Mouse (Mus musculus) olfactory bulb, adult 2 months (tissue): ENCODE measurements around the gene Slc39a7. TPM values are rescaled to one million over a fixed set of nuclear protein-coding genes. Genes with fewer than 3 reads are reported as not detected.
"Not testable (repeated sequence)": the region's sequence is repeated elsewhere in the genome, so short reads cannot be mapped to it uniquely, and the experiment has no call there.

ENCODE experiments used
- H3K27ac ChIP-seq: fragments of 200-500 bp; 2 replicates; pipeline ENCODE4 v1.5.1; 2012; ENCODE audit warnings: low read depth, low read length; ENCODE audit not compliant: insufficient read depth
- H3K4me1 ChIP-seq: fragments of 200-500 bp; 2 replicates; pipeline ENCODE4 v1.6.1; 2012; ENCODE audit warnings: low read length; ENCODE audit not compliant: control insufficient read depth, insufficient read depth
- H3K4me3 ChIP-seq: fragments of 200-500 bp; 2 replicates; pipeline ENCODE4 v1.5.1; 2012; ENCODE audit warnings: mild to moderate bottlenecking, low read depth, low read length, moderate library complexity; ENCODE audit not compliant: insufficient read depth
- CTCF ChIP-seq: fragments of 200-500 bp; IDR thresholded peaks from 2 replicates; pipeline ENCODE4 v1.5.1; 2012; ENCODE audit warnings: low read depth, mild to moderate bottlenecking, low read length, moderate library complexity; ENCODE audit not compliant: insufficient read depth
- POLR2A ChIP-seq: fragments of 200-500 bp; IDR thresholded peaks from 2 replicates; pipeline ENCODE4 v1.6.1; 2012; ENCODE audit warnings: mild to moderate bottlenecking, low read depth, low read length, moderate library complexity; ENCODE audit not compliant: insufficient read depth
- WGBS: fragments of 180-500 bp; shearing (Covaris S2); methylation state at CpG from one replicate; pipeline ENCODE4 v1.1.7; 2018; 5-methylcytosine and 5-hydroxymethylcytosine counted together
- polyA plus RNA-seq: library from polyadenylated mRNA; stranded (reverse); fragments of >200 nt; gene quantifications from 2 replicates; pipeline ENCODE4 v1.2.4, GENCODE M21; 2012; ENCODE audit warnings: low replicate concordance; ENCODE audit not compliant: missing spikeins, insufficient read depth, insufficient read length

Gene Slc39a7
- polyA plus RNA-seq, 1 experiment, result not detected

- Histone ChIP-seq H3K4me3 (no peak overlapping the region), H3K27ac (no peak overlapping the region), H3K4me1 (peaks cover 6% of the 10 kb centered on the region; the same call in 1 of the 2 replicates)
- 93% methylated on average over 8 of the region's 8 CpGs for WGBS
- TF ChIP-seq CTCF, result no peak
- no peak for TF ChIP-seq POLR2A
Observed at GRCm38 (mm10) chr17:33994959-33995358, 36.5 kb downstream of the Slc39a7 start.

DNA sequence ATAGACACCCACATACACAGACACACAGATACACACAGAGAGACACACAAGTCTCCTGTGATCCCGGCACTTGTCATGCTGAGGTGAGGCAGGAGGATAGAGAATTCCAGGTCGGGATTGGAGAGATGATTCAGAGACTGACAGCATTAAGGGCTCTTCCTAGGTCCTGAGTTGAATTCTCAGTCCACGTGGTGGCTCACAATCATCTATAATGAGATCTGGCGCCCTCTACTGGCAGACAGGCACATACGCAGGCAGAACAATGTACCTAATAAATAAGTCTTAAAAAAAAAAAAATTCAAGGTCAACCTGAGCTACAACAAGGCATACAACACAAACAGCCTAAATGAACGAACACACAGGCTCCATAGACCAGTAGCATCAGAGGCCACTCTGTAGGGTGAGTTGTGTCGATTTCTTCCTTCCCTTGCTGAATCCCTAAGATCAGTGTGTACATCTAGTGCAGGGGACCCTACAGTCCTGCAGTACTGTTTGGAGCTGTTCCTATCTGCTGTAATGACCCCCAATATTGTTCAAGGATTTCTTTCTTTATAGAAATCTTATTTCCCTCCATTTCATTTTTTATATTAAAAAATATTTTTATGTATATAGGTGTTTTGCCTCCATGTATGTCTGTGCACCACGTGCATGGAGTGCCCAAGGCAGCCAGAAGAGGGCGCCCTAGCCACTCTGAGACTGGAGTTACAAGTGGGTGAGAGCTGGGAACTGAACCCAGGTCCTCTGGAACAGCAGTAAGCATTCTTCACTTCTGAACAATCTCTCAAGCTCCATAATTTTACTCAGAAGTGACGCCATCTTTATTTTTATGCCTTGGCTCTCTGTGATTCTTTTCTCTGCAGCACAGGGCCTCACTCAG lies 39.5 kb downstream of the Slc39a7 start:
- no peak overlapping the region for H3K27ac ChIP-seq
- no peak overlapping the region for H3K4me3 ChIP-seq
- WGBS, result 28% methylated on average over 10 of the region's 10 CpGs
- no peaks in the 10 kb centered on the region for H3K4me1 ChIP-seq
- TF ChIP-seq CTCF, result no peak
- no peak for TF ChIP-seq POLR2A

DNA sequence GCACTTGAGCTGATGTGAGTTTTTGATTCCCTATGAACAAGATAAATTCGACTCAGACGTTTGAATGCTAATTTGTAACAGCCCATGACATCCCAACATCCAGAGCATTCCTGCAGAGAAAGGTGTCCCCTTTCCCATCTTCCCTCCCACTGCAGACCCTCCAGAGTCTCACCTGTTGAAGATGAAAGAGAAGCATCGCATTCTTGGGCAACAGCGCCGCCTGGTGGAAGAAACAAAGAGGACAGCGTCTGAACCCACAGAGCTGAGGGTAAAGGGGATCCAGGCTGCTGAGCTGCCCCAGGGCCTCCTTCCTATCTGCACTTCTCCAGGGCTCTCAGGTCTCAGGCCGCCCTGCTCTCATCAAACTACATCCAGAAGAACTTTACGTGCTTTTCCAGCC lies 49.3 kb downstream of the Slc39a7 start:
- peak; percentile 69 for TF ChIP-seq CTCF
- peaks cover 23% of the 10 kb centered on the region for H3K4me1 ChIP-seq
- WGBS, result 8% methylated on average over 8 of the region's 8 CpGs
- H3K27ac ChIP-seq, H3K4me3 ChIP-seq: not testable (repeated sequence)

DNA sequence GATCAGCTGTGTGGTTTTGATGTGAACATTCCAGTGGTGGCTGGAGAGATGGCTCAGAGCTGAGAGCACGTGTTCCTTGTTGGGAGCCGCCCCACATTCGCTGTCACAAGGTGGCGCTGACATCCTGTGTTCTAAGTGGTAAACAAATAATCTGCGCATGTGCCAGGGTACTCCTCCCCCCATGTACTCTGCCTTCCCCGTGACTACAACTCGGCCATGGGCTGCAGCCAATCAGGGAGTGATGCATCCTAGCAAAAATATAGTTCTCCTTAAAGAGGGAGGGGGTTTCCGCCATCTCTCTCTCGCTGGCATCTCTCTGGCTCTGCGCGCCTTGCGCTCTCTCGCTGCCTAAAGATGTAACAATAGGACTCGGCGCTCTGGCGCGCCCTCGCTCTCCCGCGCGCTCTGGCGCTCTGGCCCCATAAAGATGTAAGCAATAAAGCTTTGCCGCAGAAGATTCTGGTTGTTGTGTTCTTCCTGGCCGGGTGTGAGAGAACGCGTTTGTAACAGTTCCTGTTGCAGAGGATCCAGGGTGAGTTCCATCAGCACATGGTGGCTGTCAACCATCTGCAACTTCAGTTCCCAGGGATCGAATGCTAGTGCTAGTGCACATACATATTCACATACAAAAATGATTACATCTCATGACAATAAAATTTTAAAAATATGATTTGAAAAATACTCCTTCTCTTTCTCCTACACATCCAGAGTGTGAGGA lies 50.1 kb downstream of the Slc39a7 start:
- H3K4me1 ChIP-seq, result peaks cover 23% of the 10 kb centered on the region
- H3K4me3 ChIP-seq, result peak overlapping the region; percentile 57
- H3K27ac ChIP-seq, result peak overlapping the region; percentile 82
- WGBS, result under 1% methylated on average over 27 of the region's 27 CpGs
- TF ChIP-seq POLR2A, result peak; percentile 68; the same call in 1 of the 2 replicates

GRCm38 (mm10) chr17:33980181-33981035 lies 51.1 kb downstream of the Slc39a7 start:
- TF ChIP-seq CTCF (no peak), POLR2A (no peak)
- Histone ChIP-seq H3K27ac (peak overlapping the region; percentile 82), H3K4me3 (no peak overlapping the region), H3K4me1 (peaks cover 23% of the 10 kb centered on the region)
- WGBS, result 77% methylated on average over 19 of the region's 19 CpGs

DNA sequence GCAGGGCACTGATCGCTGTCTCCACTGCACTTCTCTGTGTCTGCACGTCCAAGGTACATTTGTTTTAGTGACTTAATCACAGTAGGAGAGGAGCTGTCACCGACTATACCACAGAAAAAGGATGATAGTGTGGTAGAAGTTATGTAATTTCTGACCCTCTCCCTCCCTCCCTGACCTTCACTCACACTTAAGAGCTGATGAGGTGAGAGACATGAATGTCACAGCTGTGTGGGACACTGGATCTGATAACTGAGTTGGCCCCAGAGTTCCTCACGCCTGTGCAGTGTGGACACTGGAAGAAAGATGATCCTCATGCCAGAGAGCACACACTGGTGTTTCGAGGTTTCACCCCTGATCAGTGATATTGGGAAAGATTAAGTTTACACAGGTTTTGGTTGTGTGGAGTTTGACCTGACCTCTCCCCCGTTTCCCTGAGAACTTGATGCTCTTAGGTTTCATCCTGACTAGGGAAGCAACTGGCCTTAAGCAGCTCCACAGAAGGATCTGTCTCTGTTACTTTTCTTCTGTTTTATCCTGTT lies 51.9 kb downstream of the Slc39a7 start:
- no peak for TF ChIP-seq CTCF
- TF ChIP-seq POLR2A, result no peak
- Histone ChIP-seq H3K4me3 (no peak overlapping the region), H3K4me1 (peaks cover 23% of the 10 kb centered on the region), H3K27ac (no peak overlapping the region)
- WGBS, result 84% methylated on average over 6 of the region's 6 CpGs

DNA sequence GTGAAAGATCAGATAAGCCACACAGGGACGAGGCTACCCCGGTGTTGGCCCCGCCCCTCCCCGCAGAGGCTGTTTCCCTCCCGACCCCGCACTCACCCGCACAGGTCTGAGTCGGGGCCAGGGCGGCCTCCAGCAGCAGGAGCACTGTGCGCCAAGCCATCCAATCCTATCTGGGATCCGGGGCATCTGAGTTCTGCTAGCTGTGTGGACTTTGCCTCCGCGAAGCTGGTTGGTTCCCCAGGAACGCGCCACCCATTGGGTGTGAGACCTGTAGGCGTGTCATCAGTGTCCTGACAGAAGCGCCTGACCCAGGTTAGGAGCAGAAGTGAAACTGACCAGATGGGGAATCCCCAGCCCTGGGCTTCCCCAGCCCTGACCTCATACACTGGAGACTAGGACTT lies 52.9 kb downstream of the Slc39a7 start:
- TF ChIP-seq CTCF (no peak), POLR2A (peak; percentile 39)
- H3K4me3 ChIP-seq, result peak overlapping the region; percentile 62
- peaks cover 23% of the 10 kb centered on the region for H3K4me1 ChIP-seq
- 4% methylated on average over 17 of the region's 17 CpGs for WGBS
- H3K27ac ChIP-seq, result no peak overlapping the region

Other genes starting within 250 kb of the Slc39a7 start
- not detected in 2 replicates for gene Angptl4, start 249.9 kb downstream of the Slc39a7 start, polyA plus RNA-seq
- gene Kank3, start 221.2 kb downstream of the Slc39a7 start, polyA plus RNA-seq, result not detected in 2 replicates
- gene Rps28, start 207.1 kb downstream of the Slc39a7 start, polyA plus RNA-seq, result not detected in 2 replicates
- gene Ndufa7, start 207.1 kb downstream of the Slc39a7 start, polyA plus RNA-seq, result 751 TPM in 1 of 2 replicates, not detected in the other
- not detected in 2 replicates for gene Cd320, start 188.6 kb downstream of the Slc39a7 start, polyA plus RNA-seq
- not detected in 2 replicates for gene Gm7029, start 157.8 kb downstream of the Slc39a7 start, polyA plus RNA-seq
- gene Kifc1, start 141.0 kb downstream of the Slc39a7 start, polyA plus RNA-seq, result not detected in 2 replicates
- not detected in 2 replicates for gene Platr17, start 126.5 kb downstream of the Slc39a7 start, polyA plus RNA-seq
- not detected in 2 replicates for gene Daxx, start 122.3 kb downstream of the Slc39a7 start, polyA plus RNA-seq
- gene Tapbp, start 115.8 kb downstream of the Slc39a7 start, polyA plus RNA-seq, result 118 TPM in 1 of 2 replicates, not detected in the other
- not detected in 2 replicates for gene Zbtb22, start 115.8 kb downstream of the Slc39a7 start, polyA plus RNA-seq
- 671 TPM in 1 of 2 replicates, not detected in the other for gene Rgl2, start 102.1 kb downstream of the Slc39a7 start, polyA plus RNA-seq
- gene Pfdn6, start 91.3 kb downstream of the Slc39a7 start, polyA plus RNA-seq, result not detected in 2 replicates
- gene Wdr46, start 91.0 kb downstream of the Slc39a7 start, polyA plus RNA-seq, result not detected in 2 replicates
- gene B3galt4, start 80.2 kb downstream of the Slc39a7 start, polyA plus RNA-seq, result not detected in 2 replicates
- gene Vps52, start 75.9 kb downstream of the Slc39a7 start, polyA plus RNA-seq, result not detected in 2 replicates
- 1,298 TPM in 1 of 2 replicates, not detected in the other for gene Rps18, start 75.7 kb downstream of the Slc39a7 start, polyA plus RNA-seq
- not detected in 2 replicates for gene H2-K1, start 31.3 kb downstream of the Slc39a7 start, polyA plus RNA-seq
- gene Ring1, start 7.0 kb downstream of the Slc39a7 start, polyA plus RNA-seq, result not detected in 2 replicates
- not detected in 2 replicates for gene H2-Ke6, start 3.6 kb downstream of the Slc39a7 start, polyA plus RNA-seq
- gene Rxrb, start 130 bp upstream of the Slc39a7 start, polyA plus RNA-seq, result not detected in 2 replicates
- gene Col11a2, start 7.8 kb upstream of the Slc39a7 start, polyA plus RNA-seq, result not detected in 2 replicates
- gene H2-Oa, start 60.7 kb upstream of the Slc39a7 start, polyA plus RNA-seq, result not detected in 2 replicates
- not detected in 2 replicates for gene H2-DMa, start 87.9 kb upstream of the Slc39a7 start, polyA plus RNA-seq
- 233 TPM in 1 of 2 replicates, not detected in the other for gene Brd2, start 91.0 kb upstream of the Slc39a7 start, polyA plus RNA-seq
- not detected in 2 replicates for gene H2-DMb2, start 111.6 kb upstream of the Slc39a7 start, polyA plus RNA-seq
- not detected in 2 replicates for gene H2-DMb1, start 121.4 kb upstream of the Slc39a7 start, polyA plus RNA-seq
- not detected in 2 replicates for gene Tap1, start 155.9 kb upstream of the Slc39a7 start, polyA plus RNA-seq
- 272 TPM in 1 of 2 replicates, not detected in the other for gene Psmb9, start 156.1 kb upstream of the Slc39a7 start, polyA plus RNA-seq
- not detected in 2 replicates for gene Psmb8, start 166.0 kb upstream of the Slc39a7 start, polyA plus RNA-seq
- gene Tap2, start 171.8 kb upstream of the Slc39a7 start, polyA plus RNA-seq, result 159 TPM in 1 of 2 replicates, not detected in the other
- gene H2-Ob, start 207.2 kb upstream of the Slc39a7 start, polyA plus RNA-seq, result not detected in 2 replicates
- not detected in 2 replicates for gene H2-Ab1, start 226.0 kb upstream of the Slc39a7 start, polyA plus RNA-seq